Mouse (Mus musculus): ENCODE data around the gene Tmc8. TPM values are rescaled to one million over a fixed set of nuclear protein-coding genes. Genes with fewer than 3 reads are reported as not detected.

Gene Tmc8
- polyA plus RNA-seq, 1 experiment, result 5.3 TPM

GRCm38 (mm10) chr11:117825333-117826101 lies 43.6 kb downstream of the Tmc8 start, which contains the start of the genes Afmid and Tk1:
Gene Afmid (plus strand): TSS chr11:117825924.
Gene Tk1 (minus strand): TSS chr11:117826092.
- Histone ChIP-seq H3K4me3 (ENCODE audit: insufficient read depth, low read depth, low read length) (peak within 1 kb of the TSS; percentile 47), H3K4me1 (ENCODE audit: control insufficient read depth, insufficient read depth, low read length) (peaks cover 55% of the 10 kb centered on the region), H3K36me3 (ENCODE audit: control insufficient read depth, insufficient read depth, low read length) (no peaks in the 10 kb centered on the region), H3K27ac (ENCODE audit: insufficient read depth, low read depth, low read length) (peak within 1 kb of the TSS; percentile 99), H3K27me3 (replicated peaks; ENCODE audit: control insufficient read depth, insufficient read depth, low read length) (no peaks in the 10 kb centered on the region)
- WGBS, result 1% methylated on average over 34 of the region's 34 CpGs
- DNase-seq, result peak; percentile 92
- TF ChIP-seq POLR2A (IDR thresholded peaks at IDR 0.05; ENCODE audit: low read depth, low read length) (peak; percentile 29), CTCF (conservative IDR thresholded peaks at IDR 0.05; ENCODE audit: insufficient read depth, insufficient read length, low read depth, low read length) (no peak)

GRCm38 (mm10) chr11:117826164-117826563 lies 44.3 kb downstream of the Tmc8 start:
- H3K36me3 ChIP-seq (ENCODE audit: control insufficient read depth, insufficient read depth, low read length), result no peaks in the 10 kb centered on the region
- H3K4me3 ChIP-seq (ENCODE audit: insufficient read depth, low read depth, low read length), result peak overlapping the region; percentile 47
- peak; percentile 57 for DNase-seq
- H3K27ac ChIP-seq (ENCODE audit: insufficient read depth, low read depth, low read length), result peak overlapping the region; percentile 99
- 14% methylated on average over 5 of the region's 5 CpGs for WGBS
- H3K27me3 ChIP-seq (replicated peaks; ENCODE audit: control insufficient read depth, insufficient read depth, low read length), result no peaks in the 10 kb centered on the region
- TF ChIP-seq CTCF (conservative IDR thresholded peaks at IDR 0.05; ENCODE audit: insufficient read depth, insufficient read length, low read depth, low read length) (no peak), POLR2A (IDR thresholded peaks at IDR 0.05; ENCODE audit: low read depth, low read length) (no peak)
- H3K4me1 ChIP-seq (ENCODE audit: control insufficient read depth, insufficient read depth, low read length), result peaks cover 61% of the 10 kb centered on the region

- H3K27me3 ChIP-seq (replicated peaks; ENCODE audit: control insufficient read depth, insufficient read depth, low read length), result no peaks in the 10 kb centered on the region
- DNase-seq, result no peak
- peak overlapping the region; percentile 99 for H3K27ac ChIP-seq (ENCODE audit: insufficient read depth, low read depth, low read length)
- H3K4me3 ChIP-seq (ENCODE audit: insufficient read depth, low read depth, low read length), result no peak overlapping the region
- H3K36me3 ChIP-seq (ENCODE audit: control insufficient read depth, insufficient read depth, low read length), result no peaks in the 10 kb centered on the region
- WGBS, result 62% methylated on average over 8 of the region's 8 CpGs
- H3K4me1 ChIP-seq (ENCODE audit: control insufficient read depth, insufficient read depth, low read length), result peaks cover 61% of the 10 kb centered on the region
- TF ChIP-seq CTCF (conservative IDR thresholded peaks at IDR 0.05; ENCODE audit: insufficient read depth, insufficient read length, low read depth, low read length) (no peak), POLR2A (IDR thresholded peaks at IDR 0.05; ENCODE audit: low read depth, low read length) (no peak)
Measured at GRCm38 (mm10) chr11:117826916-117827315, 45.0 kb downstream of the Tmc8 start.

- no peak for TF ChIP-seq CTCF (conservative IDR thresholded peaks at IDR 0.05; ENCODE audit: insufficient read depth, insufficient read length, low read depth, low read length)
- no peak for TF ChIP-seq POLR2A (IDR thresholded peaks at IDR 0.05; ENCODE audit: low read depth, low read length)
- no peak overlapping the region for H3K4me3 ChIP-seq (ENCODE audit: insufficient read depth, low read depth, low read length)
- peaks cover 61% of the 10 kb centered on the region for H3K4me1 ChIP-seq (ENCODE audit: control insufficient read depth, insufficient read depth, low read length)
- H3K27ac ChIP-seq (ENCODE audit: insufficient read depth, low read depth, low read length), result peak overlapping the region; percentile 99
- no peak for DNase-seq
- H3K27me3 ChIP-seq (replicated peaks; ENCODE audit: control insufficient read depth, insufficient read depth, low read length), result no peaks in the 10 kb centered on the region
- 64% methylated on average over 3 of the region's 3 CpGs for WGBS
- H3K36me3 ChIP-seq (ENCODE audit: control insufficient read depth, insufficient read depth, low read length), result no peaks in the 10 kb centered on the region
Measured at GRCm38 (mm10) chr11:117827386-117827785, 45.5 kb downstream of the Tmc8 start.

- peak; percentile 63 for DNase-seq
- WGBS, result 50% methylated on average over 18 of the region's 18 CpGs
Measured at GRCm38 (mm10) chr11:117828149-117828887, 46.4 kb downstream of the Tmc8 start.

GRCm38 (mm10) chr11:117828888-117829604 lies 47.2 kb downstream of the Tmc8 start:
- Histone ChIP-seq H3K4me3 (ENCODE audit: insufficient read depth, low read depth, low read length) (no peak overlapping the region), H3K4me1 (ENCODE audit: control insufficient read depth, insufficient read depth, low read length) (peaks cover 61% of the 10 kb centered on the region), H3K27me3 (replicated peaks; ENCODE audit: control insufficient read depth, insufficient read depth, low read length) (no peaks in the 10 kb centered on the region), H3K36me3 (ENCODE audit: control insufficient read depth, insufficient read depth, low read length) (no peaks in the 10 kb centered on the region), H3K27ac (ENCODE audit: insufficient read depth, low read depth, low read length) (peak overlapping the region; percentile 99)
- WGBS, result 37% methylated on average over 9 of the region's 9 CpGs
- TF ChIP-seq POLR2A (IDR thresholded peaks at IDR 0.05; ENCODE audit: low read depth, low read length) (no peak), CTCF (conservative IDR thresholded peaks at IDR 0.05; ENCODE audit: insufficient read depth, insufficient read length, low read depth, low read length) (no peak)
- peak; percentile 78 for DNase-seq

More at GRCm38 (mm10) chr11:117828149-117828887, 46.4 kb downstream of the Tmc8 start:
- peak overlapping the region; percentile 99 for H3K27ac ChIP-seq (ENCODE audit: insufficient read depth, low read depth, low read length)
- no peak for TF ChIP-seq POLR2A (IDR thresholded peaks at IDR 0.05; ENCODE audit: low read depth, low read length)
- TF ChIP-seq CTCF (conservative IDR thresholded peaks at IDR 0.05; ENCODE audit: insufficient read depth, insufficient read length, low read depth, low read length), result no peak
- H3K27me3 ChIP-seq (replicated peaks; ENCODE audit: control insufficient read depth, insufficient read depth, low read length), result no peaks in the 10 kb centered on the region
- H3K36me3 ChIP-seq (ENCODE audit: control insufficient read depth, insufficient read depth, low read length), result no peaks in the 10 kb centered on the region
- peaks cover 61% of the 10 kb centered on the region for H3K4me1 ChIP-seq (ENCODE audit: control insufficient read depth, insufficient read depth, low read length)
- no peak overlapping the region for H3K4me3 ChIP-seq (ENCODE audit: insufficient read depth, low read depth, low read length)

Measured in kidney, adult 2 months (tissue).